Mouse (Mus musculus) heart, postnatal 4 days (tissue): ENCODE results near the gene Notum. TPM values are rescaled to one million over a fixed set of nuclear protein-coding genes. Genes with fewer than 3 reads are reported as not detected.

Experiments used
- DNase-seq: peaks from one replicate; pipeline ENCODE4 v3.0.0; 2021
- total RNA-seq, 2 experiments: library from RNA; stranded (reverse); gene quantifications; 2 replicates each; pipeline ENCODE4 v1.2.3; 2021

Gene Notum
- total RNA-seq, 2 experiments from 2014 or later: 0.16 to 0.26 TPM

DNA sequence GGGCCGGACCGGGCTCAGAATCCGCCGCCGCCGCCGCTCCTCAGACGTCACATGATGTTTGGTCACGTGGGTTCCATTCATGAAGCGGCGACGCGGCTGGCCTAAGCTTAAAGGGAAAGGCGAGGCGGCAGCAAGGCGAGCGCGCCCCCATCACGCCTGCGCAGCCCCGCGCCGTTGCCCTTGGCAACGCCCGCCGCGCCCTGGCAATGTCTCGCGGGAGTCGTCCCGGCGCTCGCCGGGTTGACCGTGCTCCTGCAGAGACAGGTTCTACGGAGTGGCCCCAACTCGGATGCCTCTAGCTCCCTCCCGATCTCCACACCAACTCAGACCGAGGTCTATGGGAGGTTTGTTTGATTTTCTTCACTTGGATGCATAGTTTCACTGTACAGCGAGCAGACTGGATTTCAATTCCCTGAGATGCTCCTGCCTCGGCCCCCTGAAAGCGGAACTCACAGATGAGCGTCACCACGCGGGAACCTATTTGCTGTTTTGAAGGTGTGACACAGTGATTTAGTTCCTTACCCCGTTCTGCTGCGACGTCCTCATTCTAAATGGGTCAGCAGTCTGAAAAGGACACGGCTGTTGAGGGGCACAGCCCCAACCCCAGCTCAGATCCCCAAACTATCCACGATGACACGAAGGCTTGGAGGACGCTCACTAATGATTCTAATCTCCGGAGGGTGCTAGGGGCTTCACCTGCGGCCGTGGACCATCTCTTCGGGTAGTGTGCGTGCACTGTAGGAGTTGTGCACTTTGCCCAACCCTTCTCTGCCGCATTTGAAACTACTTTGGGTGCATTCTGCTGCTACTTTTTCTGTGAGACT is 27.2 kb downstream of the Notum start, which contains the start of gene Mafg:
TSS of gene Mafg (minus strand) at position 81 of the 824 bp plus-strand sequence.
- DNase-seq: peak; percentile 95

GRCm38 (mm10) chr11:120632559-120633519 is 28.1 kb downstream of the Notum start:
- peak; percentile 74 for DNase-seq

GRCm38 (mm10) chr11:120631726-120632448 is 29.1 kb downstream of the Notum start:
- DNase-seq: no peak

DNA sequence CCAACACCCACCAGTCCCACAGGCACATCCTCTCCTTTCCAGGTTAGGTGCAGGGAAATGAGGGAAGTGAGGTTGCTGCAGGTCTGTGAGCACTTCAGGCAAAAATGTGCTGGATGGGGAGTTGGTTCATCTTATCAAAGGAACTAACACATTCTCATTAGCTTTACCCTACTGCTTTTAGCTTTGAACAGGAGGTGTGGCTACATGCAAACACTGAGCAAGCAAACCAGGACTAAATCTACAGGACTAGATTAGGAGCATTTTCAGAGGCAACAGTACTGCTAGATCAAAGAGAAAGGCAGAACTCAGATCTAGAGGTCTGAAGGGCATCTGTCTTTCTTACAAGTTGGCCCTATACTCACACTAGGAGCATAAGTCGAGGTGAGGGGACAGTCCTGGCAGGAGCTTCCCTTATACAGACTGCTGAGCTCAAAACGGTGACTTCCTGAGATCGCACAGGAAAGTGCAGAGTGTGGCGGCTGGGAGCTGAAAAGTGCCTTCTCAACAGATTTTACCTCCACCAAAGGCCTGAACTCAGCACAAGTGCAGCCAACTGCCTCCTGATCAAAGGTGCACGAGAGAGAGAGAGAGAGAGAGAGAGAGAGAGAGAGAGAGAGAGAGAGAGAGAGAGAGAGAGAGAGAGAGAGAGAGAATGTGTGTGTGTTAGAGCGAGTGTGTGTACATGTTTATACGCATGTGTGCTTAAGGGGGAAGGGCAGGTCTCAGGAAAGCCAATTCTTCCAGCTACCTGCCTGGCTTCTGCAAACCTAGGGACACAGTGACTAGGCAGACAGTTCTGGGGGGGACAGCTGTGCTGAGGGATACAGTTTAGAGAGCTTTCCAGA is 29.9 kb downstream of the Notum start:
- DNase-seq: no peak

- no peak for DNase-seq
Observed at GRCm38 (mm10) chr11:120630401-120630871, 30.5 kb downstream of the Notum start.

DNA sequence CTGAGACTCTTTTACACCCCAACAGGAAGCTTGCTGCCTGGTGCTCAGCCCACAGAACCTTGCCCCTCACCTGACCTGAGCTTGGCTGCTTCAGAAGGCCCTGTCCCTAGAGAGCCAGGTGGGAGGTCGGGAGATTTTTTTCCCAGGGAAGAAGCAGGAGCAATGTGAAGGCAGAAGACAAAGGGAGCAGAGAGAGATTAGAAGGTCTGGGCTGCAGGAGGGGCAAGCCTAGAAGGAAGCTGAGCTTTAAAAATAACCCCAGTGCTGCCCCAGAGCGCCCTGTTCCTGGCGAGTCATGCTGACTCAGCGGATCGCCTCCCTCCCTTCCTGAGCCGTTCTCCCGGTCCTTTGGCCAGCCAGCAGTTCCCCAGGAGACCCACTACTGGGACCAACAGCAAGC is 31.1 kb downstream of the Notum start:
- peak; percentile 65 for DNase-seq

DNA sequence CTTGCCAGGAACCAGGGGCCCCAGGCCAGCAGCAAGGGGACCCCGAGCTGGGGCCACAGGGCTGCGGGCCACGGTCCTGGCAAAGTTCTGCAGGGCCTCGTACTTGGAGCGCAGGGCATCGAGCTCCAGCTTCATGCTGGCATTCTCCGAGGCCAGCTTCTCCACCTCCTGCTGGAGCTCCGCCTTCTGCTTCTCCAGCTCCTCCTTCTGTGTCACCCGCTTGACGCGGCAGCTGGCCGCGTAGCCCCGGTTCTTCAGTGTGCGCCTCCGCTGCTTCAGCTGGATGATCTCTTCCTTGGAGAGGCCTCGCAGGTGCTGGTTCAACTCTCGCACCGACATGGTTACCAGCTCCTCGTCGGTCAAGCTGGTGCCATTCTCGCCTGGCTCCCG is 31.6 kb downstream of the Notum start:
- no peak for DNase-seq

DNA sequence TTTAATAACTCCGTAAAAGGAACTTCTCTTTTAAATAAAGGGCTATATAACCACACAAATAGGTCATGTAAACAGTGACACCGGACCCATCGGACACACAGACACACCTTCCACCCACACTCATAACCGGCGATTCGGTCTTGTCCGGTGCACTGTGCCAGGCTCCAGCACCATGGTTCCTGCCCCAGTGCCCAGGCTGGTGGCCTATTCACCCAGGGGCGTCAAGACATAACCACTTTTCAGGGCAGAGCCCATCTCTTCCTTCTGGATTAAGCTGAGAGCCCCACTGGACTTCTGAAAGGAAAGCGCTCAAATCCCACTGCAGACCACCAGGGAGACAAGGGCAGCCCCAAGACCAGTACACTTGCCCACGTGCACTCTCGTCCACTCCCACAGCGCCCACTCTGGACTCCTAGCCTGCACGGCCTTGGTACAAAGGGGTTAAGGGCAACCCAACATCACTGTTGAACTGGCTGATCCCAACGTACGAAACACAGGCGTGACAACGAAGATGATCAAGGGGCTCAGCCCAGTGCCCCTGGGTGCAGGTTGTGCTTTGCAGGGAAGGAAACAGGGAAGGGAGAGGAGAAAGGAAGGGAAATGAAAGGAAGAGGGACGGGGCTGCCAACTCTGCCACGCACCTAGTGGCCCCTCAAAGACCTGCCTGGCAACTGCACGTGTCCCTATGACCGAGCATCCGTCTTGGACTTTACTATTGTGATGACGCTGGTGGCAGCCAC is 32.2 kb downstream of the Notum start:
- no peak for DNase-seq

- DNase-seq: no peak
Observed at GRCm38 (mm10) chr11:120627468-120628300, 33.3 kb downstream of the Notum start.

- DNase-seq: no peak
Observed at GRCm38 (mm10) chr11:120626785-120627467, 34.0 kb downstream of the Notum start.

GRCm38 (mm10) chr11:120625152-120625775 is 35.7 kb downstream of the Notum start, which contains the start of gene Sirt7:
Sirt7 (minus strand) TSS chr11:120625240.
- DNase-seq: no peak

DNA sequence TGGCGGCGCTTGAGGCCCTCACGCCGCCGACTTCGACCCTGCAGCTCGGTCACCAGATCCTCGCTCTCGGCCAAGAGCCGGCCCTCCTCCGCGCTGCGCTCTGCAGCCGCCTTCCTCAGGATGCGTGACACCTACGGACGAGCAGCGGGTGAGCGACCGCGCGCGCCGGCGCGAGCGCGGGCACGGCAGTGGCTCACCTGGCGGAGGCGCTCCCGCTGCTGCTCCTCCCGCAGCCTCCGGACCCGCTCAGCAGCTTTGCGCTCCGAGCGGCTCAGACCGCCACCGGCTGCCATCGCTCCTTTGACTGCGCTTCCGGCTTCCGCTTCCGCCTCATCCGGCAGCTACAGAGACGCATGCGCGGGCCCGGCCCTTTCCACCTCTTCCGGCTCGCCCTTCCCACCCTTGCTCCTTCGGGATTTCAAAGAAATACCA is 36.3 kb downstream of the Notum start:
- peak; percentile 87 for DNase-seq

GRCm38 (mm10) chr11:120623961-120624679 is 36.9 kb downstream of the Notum start:
- DNase-seq: peak; percentile 78

DNA sequence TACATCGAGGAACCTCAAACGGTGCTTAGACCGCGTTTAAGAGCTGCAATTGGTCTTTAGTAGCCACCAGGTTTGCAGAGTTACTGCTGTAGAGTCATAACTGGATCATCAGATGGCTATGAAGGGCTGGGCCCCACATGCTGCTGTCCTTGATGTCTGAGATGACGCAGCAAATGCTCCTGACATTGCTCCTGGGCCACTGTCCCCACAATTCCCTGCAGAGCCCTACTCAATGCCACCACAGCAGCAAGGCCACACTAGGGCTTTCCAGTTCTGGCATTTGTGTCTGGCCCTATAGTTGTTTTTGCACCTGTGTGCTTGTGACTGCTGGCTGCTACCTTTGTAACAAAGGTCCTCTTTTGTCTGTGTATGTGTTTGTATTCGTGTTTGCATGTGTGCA is 38.2 kb downstream of the Notum start:
- no peak for DNase-seq

DNA sequence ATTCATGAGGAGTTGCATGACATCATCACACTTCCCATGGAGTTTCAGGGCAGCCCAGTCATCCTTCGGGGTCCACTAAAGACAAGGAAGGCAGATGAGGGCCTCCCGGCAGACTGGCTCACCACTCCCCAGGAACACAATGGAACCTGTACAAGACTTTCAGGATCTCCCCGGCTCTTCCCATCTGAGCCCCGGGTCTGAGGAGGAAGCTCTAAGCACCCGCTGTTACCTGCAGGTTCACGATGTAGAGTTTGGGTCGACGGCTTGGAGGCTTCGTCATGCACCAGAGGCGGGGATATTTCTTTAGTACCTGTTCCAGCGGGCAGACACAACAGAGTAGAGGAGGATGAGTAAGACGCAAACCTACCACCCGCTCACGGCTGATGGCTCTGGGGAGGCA is 40.8 kb downstream of the Notum start:
- DNase-seq: no peak

DNA sequence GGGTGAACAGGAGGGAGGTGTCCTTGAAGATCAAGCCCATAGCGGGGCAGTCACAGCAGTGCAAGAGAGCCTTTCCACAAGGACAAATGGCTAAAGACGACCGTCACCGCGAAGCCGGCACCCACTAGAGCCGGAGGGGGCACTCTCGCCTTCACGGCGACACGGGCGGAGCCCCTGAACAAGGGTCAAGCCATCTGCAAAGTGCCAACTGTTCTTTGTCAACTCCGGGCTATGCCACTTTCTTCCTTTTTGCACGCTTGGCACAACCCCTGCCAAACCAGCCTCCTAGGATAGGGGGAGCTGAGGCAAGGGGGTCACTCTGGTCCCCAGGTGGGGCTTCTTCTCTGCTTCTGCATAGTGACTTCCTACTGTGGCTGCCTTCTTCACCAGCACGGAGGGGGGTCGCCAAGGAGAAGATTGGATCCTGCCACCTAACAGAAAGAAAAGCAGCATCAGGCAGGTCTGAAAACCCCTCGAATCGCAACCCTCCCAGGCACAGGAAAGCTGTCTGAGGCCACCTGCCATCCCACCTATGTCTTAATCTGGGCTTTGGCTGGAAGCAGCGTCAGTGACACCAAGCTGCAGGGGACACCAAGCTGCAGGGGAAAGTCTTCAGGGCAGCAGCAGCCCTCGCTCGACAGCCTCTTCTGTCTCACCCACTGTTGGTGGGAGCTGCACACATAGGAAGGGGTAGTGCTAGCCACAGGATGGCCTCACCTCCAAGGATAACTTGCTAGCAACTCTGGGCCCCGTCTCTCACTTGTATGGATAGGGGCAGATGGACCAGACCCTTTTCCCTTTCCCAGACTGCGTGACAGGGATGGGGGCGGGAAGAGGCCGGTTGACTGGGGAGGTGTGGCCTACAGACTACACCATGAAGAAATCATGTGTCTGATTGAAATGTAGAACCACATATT is 42.1 kb downstream of the Notum start:
- no peak for DNase-seq
